Mouse (Mus musculus): ENCODE data around the gene Eipr1.
"Not testable (repeated sequence)": the region's sequence is repeated elsewhere in the genome, so short reads cannot be mapped to it uniquely, and the experiment has no call there.

Gene Eipr1

DNA sequence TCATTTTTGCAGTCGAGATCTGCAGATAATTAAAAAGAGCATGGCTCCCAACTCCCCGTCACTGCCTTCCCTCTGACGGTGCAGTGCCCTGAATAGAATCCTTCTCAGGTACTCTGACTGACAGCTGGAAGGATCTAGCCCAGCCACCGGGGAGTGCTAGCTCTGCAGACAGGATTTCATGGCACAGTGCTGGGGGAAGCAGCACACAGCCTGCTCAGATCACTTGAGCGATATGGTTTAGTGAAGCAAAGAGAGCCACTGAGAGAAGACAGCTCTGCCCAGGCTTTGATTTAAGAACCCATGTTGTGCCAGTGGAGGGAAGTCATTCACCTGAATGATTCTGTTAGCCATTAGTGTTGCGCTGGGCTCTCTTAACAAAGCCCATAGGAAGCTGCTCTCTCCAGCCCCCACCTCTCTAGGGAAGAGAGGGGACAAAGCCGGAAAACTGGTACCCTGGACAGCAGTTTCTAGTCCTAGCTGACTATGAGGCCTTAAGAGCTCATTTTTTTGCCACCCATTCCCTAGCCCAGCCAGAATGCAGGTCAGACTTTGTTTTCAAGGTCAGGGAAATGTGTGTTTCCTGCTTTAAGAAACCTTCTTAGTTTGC lies 137.6 kb downstream of the Eipr1 start:
- DNase-seq (ENCODE audit: low spot score), result no peak

DNA sequence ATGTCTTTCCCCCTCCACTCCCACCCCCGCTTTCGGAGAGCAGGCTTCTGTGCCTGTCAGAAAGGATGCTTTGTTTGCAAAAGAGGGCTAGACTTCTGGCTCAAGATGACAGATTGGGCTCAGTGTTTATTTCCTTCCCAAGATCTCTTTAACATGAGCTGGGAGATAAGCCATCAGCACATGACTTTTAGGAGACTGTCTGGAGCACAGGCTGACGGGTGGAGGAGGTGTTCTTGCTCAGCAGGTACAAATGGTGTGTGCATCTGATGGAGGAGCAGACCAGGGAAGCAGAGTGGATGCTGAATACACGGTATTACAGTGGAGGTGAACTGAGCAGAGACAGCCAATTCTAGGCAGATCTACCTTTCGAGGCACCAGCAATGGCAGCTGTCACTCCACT lies 139.9 kb downstream of the Eipr1 start:
- no peak for DNase-seq (ENCODE audit: low spot score)

GRCm38 (mm10) chr12:28896577-28896976 lies 145.0 kb downstream of the Eipr1 start:
- DNase-seq (ENCODE audit: low spot score), result no peak

DNA sequence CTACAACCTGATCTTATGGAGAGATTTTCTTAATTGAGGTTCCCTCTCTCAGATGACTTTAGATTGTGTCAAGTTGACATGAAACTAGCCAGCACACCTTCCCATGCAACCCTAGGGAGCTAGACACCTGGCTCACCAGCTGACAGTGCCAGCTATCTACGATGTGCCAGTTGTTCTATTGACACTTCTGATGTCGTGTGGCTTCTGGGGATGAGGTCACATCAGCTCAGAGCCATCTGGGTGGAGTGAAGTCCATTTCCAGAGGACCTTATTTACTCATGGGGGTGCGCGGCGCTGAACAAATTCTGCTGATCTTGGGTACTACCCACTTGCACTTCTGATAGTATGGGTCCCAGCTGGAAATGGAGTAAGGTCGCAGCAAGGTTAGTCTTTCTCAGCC lies 146.7 kb downstream of the Eipr1 start:
- no peak for DNase-seq (ENCODE audit: low spot score)

DNA sequence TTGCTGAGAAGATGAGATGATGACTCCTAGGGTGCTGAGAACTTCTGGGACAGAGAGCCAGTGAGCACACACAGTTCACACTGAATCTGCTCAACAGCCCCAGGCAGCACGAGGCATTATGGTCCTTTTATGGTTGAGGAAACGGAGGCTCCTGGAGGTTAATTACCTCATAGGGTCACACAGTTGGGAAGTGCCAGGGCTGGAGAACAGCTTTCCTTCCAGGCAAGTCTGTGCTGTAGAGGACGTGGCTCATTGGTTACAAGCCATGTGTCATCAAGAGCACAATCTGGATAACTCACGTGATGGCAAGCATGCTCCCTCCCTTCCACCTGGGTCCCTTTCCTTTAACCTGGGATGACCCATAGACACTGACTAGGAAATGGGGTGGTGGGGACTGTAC lies 148.1 kb downstream of the Eipr1 start:
- no peak for DNase-seq (ENCODE audit: low spot score)

DNA sequence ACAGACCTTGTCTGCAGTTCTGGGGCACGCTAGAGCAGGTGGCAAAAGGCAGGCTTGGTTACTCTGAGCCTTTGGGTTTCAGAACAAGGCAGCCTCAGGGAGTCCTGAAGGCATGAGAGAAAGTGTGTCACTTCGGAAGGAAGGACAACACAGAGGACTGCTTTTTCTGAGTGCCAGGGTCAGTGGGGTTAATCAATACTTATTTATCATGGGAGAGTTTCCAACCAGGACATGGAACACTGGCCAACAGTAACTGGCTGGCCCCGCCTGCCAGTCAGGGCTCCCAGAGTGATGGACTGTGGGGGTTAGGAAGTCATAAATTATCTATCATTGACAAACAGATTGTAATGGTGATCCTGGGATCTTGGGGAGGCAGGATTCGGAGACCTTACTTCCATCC lies 148.7 kb downstream of the Eipr1 start:
- no peak for DNase-seq (ENCODE audit: low spot score)

- no peak for DNase-seq (ENCODE audit: low spot score)
Observed at GRCm38 (mm10) chr12:28902132-28902531, 150.5 kb downstream of the Eipr1 start.

DNA sequence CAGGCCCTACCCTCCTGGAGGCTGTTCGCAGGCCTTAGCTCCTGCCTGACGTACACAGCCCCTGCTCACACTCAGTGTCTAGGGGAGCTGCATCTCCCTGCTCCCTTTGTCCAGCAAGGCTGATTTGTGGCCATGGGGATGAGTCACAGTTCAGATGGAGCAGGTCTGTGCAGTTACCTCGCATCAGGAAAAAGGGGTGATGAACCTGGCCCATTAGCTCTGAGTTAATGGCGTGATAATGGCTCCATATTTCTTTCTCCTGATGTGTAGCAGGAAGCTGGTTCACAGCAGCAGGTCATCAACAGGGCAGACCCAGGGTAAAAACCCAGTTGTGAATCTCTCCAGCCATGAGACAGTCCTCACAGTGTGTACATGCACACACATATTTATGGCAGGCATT lies 151.5 kb downstream of the Eipr1 start:
- no peak for DNase-seq (ENCODE audit: low spot score)

GRCm38 (mm10) chr12:28905486-28905885 lies 153.9 kb downstream of the Eipr1 start:
- DNase-seq (ENCODE audit: low spot score), result no peak

GRCm38 (mm10) chr12:28906016-28906415 lies 154.4 kb downstream of the Eipr1 start:
- no peak for DNase-seq (ENCODE audit: low spot score)

DNA sequence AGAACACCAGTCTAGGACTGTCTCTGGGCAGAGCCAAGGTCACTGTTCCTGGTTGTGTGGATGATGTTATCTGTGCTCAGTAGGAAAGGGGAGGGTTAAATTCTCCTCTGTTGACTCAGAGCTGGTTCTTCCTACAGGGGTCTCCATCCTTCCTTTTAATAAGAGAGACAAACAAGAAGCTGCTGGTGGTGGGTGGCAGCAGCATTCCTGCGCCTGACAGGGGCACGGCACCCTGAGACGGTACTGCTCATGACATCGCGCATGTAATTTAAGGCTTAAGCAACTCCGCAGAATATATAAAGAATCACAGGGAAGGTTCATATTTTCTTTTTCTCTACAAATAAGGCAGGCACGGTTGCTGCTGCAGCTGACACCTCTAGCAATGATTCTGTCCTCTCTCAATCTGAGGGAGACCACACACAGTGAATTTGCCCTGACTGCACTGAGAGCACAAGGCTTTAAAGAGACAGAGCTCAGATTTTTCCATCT lies 155.2 kb downstream of the Eipr1 start:
- no peak for DNase-seq (ENCODE audit: low spot score)

- no peak for DNase-seq (ENCODE audit: low spot score)
Observed at GRCm38 (mm10) chr12:28907814-28908213, 156.2 kb downstream of the Eipr1 start.

DNA sequence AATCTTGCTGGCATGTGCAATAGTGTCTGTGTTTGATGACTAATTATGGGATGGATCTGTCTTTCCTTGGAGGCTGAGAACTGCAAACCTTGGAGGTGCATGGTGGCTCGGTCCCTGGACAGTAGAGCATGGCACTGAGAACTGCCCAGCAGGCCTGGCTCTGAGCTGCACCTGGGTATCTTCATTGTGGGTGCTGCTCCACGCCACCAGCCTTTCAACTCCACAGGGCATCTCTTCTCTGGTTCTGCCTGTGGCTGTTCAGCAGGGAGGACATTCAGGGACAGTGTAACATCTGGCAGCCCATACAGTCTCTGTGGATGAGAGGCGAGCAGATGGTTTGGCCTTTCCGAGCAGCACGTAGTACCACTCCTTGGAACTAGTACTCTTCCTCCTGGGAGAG lies 158.2 kb downstream of the Eipr1 start:
- no peak for DNase-seq (ENCODE audit: low spot score)

DNA sequence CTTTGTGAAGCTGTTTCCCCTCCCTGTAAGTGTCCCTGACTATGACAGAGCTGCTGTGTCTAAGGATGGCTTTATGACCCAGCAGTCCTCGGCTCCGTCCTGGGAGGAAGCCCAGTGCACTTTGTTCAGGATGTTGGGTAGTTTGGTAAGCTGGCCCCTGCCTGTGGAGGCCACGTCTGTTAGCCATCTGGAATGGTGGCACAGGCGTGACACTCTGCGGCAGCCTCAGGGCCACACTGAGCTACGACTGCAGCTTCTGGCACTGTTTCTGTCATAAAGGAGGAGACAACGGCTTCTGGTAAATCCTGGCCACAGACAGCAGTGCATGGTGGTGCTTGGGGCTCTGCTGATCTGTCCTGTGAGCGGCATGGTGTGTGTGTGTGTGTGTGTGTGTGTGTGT lies 159.0 kb downstream of the Eipr1 start:
- no peak for DNase-seq (ENCODE audit: low spot score)

DNA sequence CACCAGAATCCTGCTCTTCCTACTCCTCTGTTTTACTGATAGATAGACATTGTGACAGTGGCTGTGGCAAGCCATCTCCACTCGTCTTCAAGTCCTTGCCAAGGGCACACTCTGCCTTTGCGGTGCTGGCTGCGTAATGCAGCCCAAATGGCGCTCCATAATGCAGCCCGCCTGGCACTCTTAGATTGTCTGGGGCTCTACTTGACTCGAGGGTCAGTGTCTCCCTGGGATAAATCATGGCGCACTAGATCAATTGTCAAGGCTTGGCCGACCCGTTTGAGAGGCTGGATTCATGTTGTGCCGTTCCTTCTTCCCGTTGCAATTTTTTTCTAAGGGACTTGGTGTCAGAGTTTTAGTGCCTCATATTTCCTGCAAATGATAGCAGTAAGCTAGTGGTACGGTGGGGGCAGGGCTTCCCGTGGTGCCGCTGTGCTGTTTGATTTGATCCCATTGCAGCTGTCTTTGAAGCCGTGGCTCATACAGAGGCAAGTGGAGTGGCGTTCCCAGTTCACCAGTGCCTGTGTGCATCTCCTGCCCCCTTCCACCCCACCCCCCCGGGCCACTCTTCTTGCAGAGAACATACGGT lies 160.8 kb downstream of the Eipr1 start:
- no peak for DNase-seq (ENCODE audit: low spot score)

DNA sequence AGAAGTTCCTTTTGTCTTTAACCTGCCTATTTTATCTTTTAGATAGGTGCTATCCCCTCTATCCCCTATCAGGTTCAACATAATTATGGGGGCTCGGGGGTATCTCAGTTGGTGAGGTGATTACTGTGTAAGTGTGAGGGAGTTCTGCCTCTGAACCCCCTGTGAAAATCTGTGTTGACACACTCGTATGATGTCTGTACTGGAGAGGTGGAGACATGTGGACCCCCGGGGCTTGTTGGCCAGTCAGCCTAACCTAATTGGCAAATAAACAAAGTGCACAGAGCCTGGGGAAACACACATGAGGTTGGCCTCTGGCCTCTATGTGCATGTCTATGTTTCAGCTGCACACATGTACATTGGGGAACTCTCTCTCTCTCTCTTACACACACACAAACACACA lies 161.5 kb downstream of the Eipr1 start:
- no peak for DNase-seq (ENCODE audit: low spot score)

- not testable (repeated sequence) for DNase-seq (ENCODE audit: low spot score)
Observed at GRCm38 (mm10) chr12:28914056-28914455, 162.5 kb downstream of the Eipr1 start.

All from spleen, adult 12 weeks (tissue).